Mouse (Mus musculus) Muller cell, postnatal 12 days (primary cell): ENCODE measurements around the gene Kcmf1.
A peak's percentile ranks its signal among the peaks of the same experiment; 100 is the strongest.

Source experiments
- DNase-seq: peaks from one replicate; pipeline ENCODE4 v3.0.0-alpha.2; 2015; ENCODE audit errors: inconsistent ontology term

Kcmf1 gene

GRCm38 (mm10) chr6:72899781-72900681, at the start of gene Kcmf1:
Kcmf1 (minus strand) TSS chr6:72899979.
- DNase-seq: peak; percentile 81

GRCm38 (mm10) chr6:72949161-72949756, 49.5 kb upstream of the Kcmf1 start:
- no peak for DNase-seq

- DNase-seq: no peak
Measured at GRCm38 (mm10) chr6:72948392-72948791, 48.6 kb upstream of the Kcmf1 start.

- DNase-seq: no peak
Measured at GRCm38 (mm10) chr6:72947960-72948359, 48.2 kb upstream of the Kcmf1 start.

GRCm38 (mm10) chr6:72940493-72940892, 40.7 kb upstream of the Kcmf1 start:
- peak; percentile 38 for DNase-seq

GRCm38 (mm10) chr6:72937859-72938258, 38.1 kb upstream of the Kcmf1 start:
- no peak for DNase-seq

- no peak for DNase-seq
Measured at GRCm38 (mm10) chr6:72937430-72937829, 37.7 kb upstream of the Kcmf1 start.

- no peak for DNase-seq
Measured at GRCm38 (mm10) chr6:72932955-72933354, 33.2 kb upstream of the Kcmf1 start.

GRCm38 (mm10) chr6:72931533-72931932, 31.8 kb upstream of the Kcmf1 start:
- no peak for DNase-seq

- DNase-seq: no peak
Measured at GRCm38 (mm10) chr6:72929795-72930398, 30.1 kb upstream of the Kcmf1 start.

GRCm38 (mm10) chr6:72926755-72927482, 27.1 kb upstream of the Kcmf1 start:
- peak; percentile 98 for DNase-seq

GRCm38 (mm10) chr6:72926031-72926430, 26.3 kb upstream of the Kcmf1 start:
- DNase-seq: no peak

- no peak for DNase-seq
Measured at GRCm38 (mm10) chr6:72923381-72923780, 23.6 kb upstream of the Kcmf1 start.

GRCm38 (mm10) chr6:72921081-72921480, 21.3 kb upstream of the Kcmf1 start:
- no peak for DNase-seq

GRCm38 (mm10) chr6:72918510-72919033, 18.8 kb upstream of the Kcmf1 start:
- no peak for DNase-seq

GRCm38 (mm10) chr6:72916330-72916729, 16.6 kb upstream of the Kcmf1 start:
- no peak for DNase-seq

- no peak for DNase-seq
Measured at GRCm38 (mm10) chr6:72914087-72914749, 14.4 kb upstream of the Kcmf1 start.

- no peak for DNase-seq
Measured at GRCm38 (mm10) chr6:72911261-72911660, 11.5 kb upstream of the Kcmf1 start.

GRCm38 (mm10) chr6:72902254-72902990, 2.6 kb upstream of the Kcmf1 start:
- DNase-seq: no peak

- peak; percentile 10 for DNase-seq
Measured at GRCm38 (mm10) chr6:72900952-72901351, 1.2 kb upstream of the Kcmf1 start.
